Mouse (Mus musculus): ENCODE results near the gene Npas3. TPM values are rescaled to one million over a fixed set of nuclear protein-coding genes. Genes with fewer than 3 reads are reported as not detected.

Gene Npas3
- polyA plus RNA-seq, 1 experiment from 2014 or later = 0.28 TPM

GRCm38 (mm10) chr12:53973414-53973813 lies 724.9 kb downstream of the Npas3 start:
- no peaks in the 10 kb centered on the region for H3K9me3 ChIP-seq (ENCODE audit: control insufficient read depth, low read length)

GRCm38 (mm10) chr12:53981575-53982507 lies 733.4 kb downstream of the Npas3 start:
- no peak overlapping the region for H3K9ac ChIP-seq (ENCODE audit: low read length)
- H3K4me1 ChIP-seq (replicated peaks; ENCODE audit: control insufficient read depth, insufficient read depth, low read length) = no peaks in the 10 kb centered on the region
- H3K27me3 ChIP-seq (ENCODE audit: control insufficient read depth, insufficient read depth, low read depth, low read length) = no peaks in the 10 kb centered on the region
- H3K9me3 ChIP-seq (ENCODE audit: control insufficient read depth, low read length) = no peaks in the 10 kb centered on the region
- H3K27ac ChIP-seq (ENCODE audit: low read length) = no peak overlapping the region
- no peak overlapping the region for H3K4me3 ChIP-seq (ENCODE audit: low read length)
- no peak overlapping the region for H3K4me2 ChIP-seq (ENCODE audit: low read depth, low read length)
- ATAC-seq (ENCODE audit: low read depth) = no peak
- H3K36me3 ChIP-seq (ENCODE audit: control insufficient read depth, insufficient read depth, low read length) = no peaks in the 10 kb centered on the region
- WGBS = 79% methylated on average over 9 of the region's 9 CpGs

More at GRCm38 (mm10) chr12:53973414-53973813, 724.9 kb downstream of the Npas3 start:
- peak; percentile 41; the same call in 1 of the 2 replicates for ATAC-seq (ENCODE audit: low read depth)
- Histone ChIP-seq H3K9ac (ENCODE audit: low read length) (no peak overlapping the region), H3K27ac (ENCODE audit: low read length) (no peak overlapping the region), H3K4me3 (ENCODE audit: low read length) (no peak overlapping the region), H3K27me3 (ENCODE audit: control insufficient read depth, insufficient read depth, low read depth, low read length) (no peaks in the 10 kb centered on the region; the same call in none of the 2 replicates), H3K4me2 (ENCODE audit: low read depth, low read length) (no peak overlapping the region), H3K36me3 (ENCODE audit: control insufficient read depth, insufficient read depth, low read length) (no peaks in the 10 kb centered on the region), H3K4me1 (replicated peaks; ENCODE audit: control insufficient read depth, insufficient read depth, low read length) (no peaks in the 10 kb centered on the region)
- WGBS = 42% methylated on average over 6 of the region's 6 CpGs

- Histone ChIP-seq H3K4me2 (ENCODE audit: low read depth, low read length) (no peak overlapping the region), H3K36me3 (ENCODE audit: control insufficient read depth, insufficient read depth, low read length) (no peaks in the 10 kb centered on the region), H3K4me1 (replicated peaks; ENCODE audit: control insufficient read depth, insufficient read depth, low read length) (no peaks in the 10 kb centered on the region), H3K4me3 (ENCODE audit: low read length) (no peak overlapping the region), H3K9me3 (ENCODE audit: control insufficient read depth, low read length) (no peaks in the 10 kb centered on the region), H3K27me3 (ENCODE audit: control insufficient read depth, insufficient read depth, low read depth, low read length) (no peaks in the 10 kb centered on the region), H3K9ac (ENCODE audit: low read length) (no peak overlapping the region), H3K27ac (ENCODE audit: low read length) (no peak overlapping the region)
- ATAC-seq (ENCODE audit: low read depth) = no peak
- 79% methylated on average over 7 of the region's 7 CpGs for WGBS
Measured at GRCm38 (mm10) chr12:53983946-53984345, 735.5 kb downstream of the Npas3 start.

- ATAC-seq (ENCODE audit: low read depth) = no peak
- no peaks in the 10 kb centered on the region for H3K9me3 ChIP-seq (ENCODE audit: control insufficient read depth, low read length)
- H3K4me2 ChIP-seq (ENCODE audit: low read depth, low read length) = no peak overlapping the region
- H3K4me1 ChIP-seq (replicated peaks; ENCODE audit: control insufficient read depth, insufficient read depth, low read length) = no peaks in the 10 kb centered on the region
- no peak overlapping the region for H3K9ac ChIP-seq (ENCODE audit: low read length)
- no peaks in the 10 kb centered on the region for H3K27me3 ChIP-seq (ENCODE audit: control insufficient read depth, insufficient read depth, low read depth, low read length)
- no peak overlapping the region for H3K4me3 ChIP-seq (ENCODE audit: low read length)
- H3K36me3 ChIP-seq (ENCODE audit: control insufficient read depth, insufficient read depth, low read length) = no peaks in the 10 kb centered on the region
- 89% methylated on average over 14 of the region's 14 CpGs for WGBS
- no peak overlapping the region for H3K27ac ChIP-seq (ENCODE audit: low read length)
Measured at GRCm38 (mm10) chr12:53985851-53986842, 737.7 kb downstream of the Npas3 start.

- H3K36me3 ChIP-seq (ENCODE audit: control insufficient read depth, insufficient read depth, low read length) = no peaks in the 10 kb centered on the region
- no peak overlapping the region for H3K4me3 ChIP-seq (ENCODE audit: low read length)
- H3K27me3 ChIP-seq (ENCODE audit: control insufficient read depth, insufficient read depth, low read depth, low read length) = no peaks in the 10 kb centered on the region; the same call in 1 of the 2 replicates
Measured at GRCm38 (mm10) chr12:53992411-53992810, 743.9 kb downstream of the Npas3 start.

GRCm38 (mm10) chr12:53995710-53996109 lies 747.2 kb downstream of the Npas3 start:
- no peak for ATAC-seq (ENCODE audit: low read depth)
- WGBS = 63% methylated on average over 5 of the region's 5 CpGs
- no peak overlapping the region for H3K4me2 ChIP-seq (ENCODE audit: low read depth, low read length)

More at GRCm38 (mm10) chr12:53992411-53992810, 743.9 kb downstream of the Npas3 start:
- 95% methylated on average over 6 of the region's 6 CpGs for WGBS
- Histone ChIP-seq H3K27ac (ENCODE audit: low read length) (no peak overlapping the region), H3K9me3 (ENCODE audit: control insufficient read depth, low read length) (peaks cover 2% of the 10 kb centered on the region; the same call in 1 of the 2 replicates), H3K4me2 (ENCODE audit: low read depth, low read length) (no peak overlapping the region), H3K4me1 (replicated peaks; ENCODE audit: control insufficient read depth, insufficient read depth, low read length) (no peaks in the 10 kb centered on the region), H3K9ac (ENCODE audit: low read length) (no peak overlapping the region)
- no peak for ATAC-seq (ENCODE audit: low read depth)

GRCm38 (mm10) chr12:53997141-53997540 lies 748.7 kb downstream of the Npas3 start:
- H3K36me3 ChIP-seq (ENCODE audit: control insufficient read depth, insufficient read depth, low read length) = no peaks in the 10 kb centered on the region
- no peak overlapping the region for H3K27ac ChIP-seq (ENCODE audit: low read length)
- ATAC-seq (ENCODE audit: low read depth) = no peak
- no peaks in the 10 kb centered on the region for H3K4me1 ChIP-seq (replicated peaks; ENCODE audit: control insufficient read depth, insufficient read depth, low read length)
- H3K9ac ChIP-seq (ENCODE audit: low read length) = no peak overlapping the region
- H3K27me3 ChIP-seq (ENCODE audit: control insufficient read depth, insufficient read depth, low read depth, low read length) = no peaks in the 10 kb centered on the region; the same call in 1 of the 2 replicates
- H3K4me3 ChIP-seq (ENCODE audit: low read length) = no peak overlapping the region
- no peak overlapping the region for H3K4me2 ChIP-seq (ENCODE audit: low read depth, low read length)
- WGBS = 69% methylated on average over 3 of the region's 3 CpGs
- peaks cover 2% of the 10 kb centered on the region; the same call in 1 of the 2 replicates for H3K9me3 ChIP-seq (ENCODE audit: control insufficient read depth, low read length)

More at GRCm38 (mm10) chr12:53995710-53996109, 747.2 kb downstream of the Npas3 start:
- H3K36me3 ChIP-seq (ENCODE audit: control insufficient read depth, insufficient read depth, low read length) = no peaks in the 10 kb centered on the region
- H3K4me3 ChIP-seq (ENCODE audit: low read length) = no peak overlapping the region
- no peaks in the 10 kb centered on the region; the same call in 1 of the 2 replicates for H3K27me3 ChIP-seq (ENCODE audit: control insufficient read depth, insufficient read depth, low read depth, low read length)
- H3K9me3 ChIP-seq (ENCODE audit: control insufficient read depth, low read length) = peaks cover 2% of the 10 kb centered on the region; the same call in 1 of the 2 replicates
- H3K27ac ChIP-seq (ENCODE audit: low read length) = no peak overlapping the region
- no peaks in the 10 kb centered on the region for H3K4me1 ChIP-seq (replicated peaks; ENCODE audit: control insufficient read depth, insufficient read depth, low read length)
- no peak overlapping the region for H3K9ac ChIP-seq (ENCODE audit: low read length)

- peaks cover 3% of the 10 kb centered on the region; the same call in 1 of the 2 replicates for H3K4me1 ChIP-seq (replicated peaks; ENCODE audit: control insufficient read depth, insufficient read depth, low read length)
- ATAC-seq (ENCODE audit: low read depth) = no peak
- no peak overlapping the region for H3K4me2 ChIP-seq (ENCODE audit: low read depth, low read length)
- WGBS = 61% methylated on average over 15 of the region's 15 CpGs
- no peaks in the 10 kb centered on the region for H3K36me3 ChIP-seq (ENCODE audit: control insufficient read depth, insufficient read depth, low read length)
- H3K4me3 ChIP-seq (ENCODE audit: low read length) = no peak overlapping the region
- no peaks in the 10 kb centered on the region for H3K9me3 ChIP-seq (ENCODE audit: control insufficient read depth, low read length)
- no peak overlapping the region for H3K9ac ChIP-seq (ENCODE audit: low read length)
- no peaks in the 10 kb centered on the region; the same call in 1 of the 2 replicates for H3K27me3 ChIP-seq (ENCODE audit: control insufficient read depth, insufficient read depth, low read depth, low read length)
- H3K27ac ChIP-seq (ENCODE audit: low read length) = no peak overlapping the region
Measured at GRCm38 (mm10) chr12:53999647-54000637, 751.5 kb downstream of the Npas3 start.
